Mouse (Mus musculus) heart, postnatal 0 days (tissue): ENCODE data around the gene Lrrc10. TPM values are rescaled to one million over a fixed set of nuclear protein-coding genes. Genes with fewer than 3 reads are reported as not detected.

Experiments
- ATAC-seq: fragments of 200-750 bp; cut with Nextera tagmentation; 2 replicates; pipeline ENCODE4 v1.8.0; 2017; ENCODE audit warnings: low read depth, moderate number of reproducible peaks, moderate library complexity; ENCODE audit not compliant: insufficient read depth
- DNase-seq: peaks from one replicate; pipeline ENCODE4 v3.0.0-alpha.2; 2016; ENCODE audit warnings: low spot score
- H3K27ac ChIP-seq: fragments of 300-500 bp; sonication (generic); 2 replicates; pipeline ENCODE4 v1.5.1; 2014; ENCODE audit warnings: low read depth, mild to moderate bottlenecking
- H3K27me3 ChIP-seq: fragments of 300-500 bp; sonication (generic); 2 replicates; pipeline ENCODE4 v1.6.1; 2014; ENCODE audit warnings: low read length, mixed read lengths; ENCODE audit not compliant: control insufficient read depth, insufficient read depth
- H3K36me3 ChIP-seq: fragments of 300-500 bp; sonication (generic); replicated peaks from 2 replicates; pipeline ENCODE4 v1.6.1; 2014; ENCODE audit warnings: low read length, mixed read lengths; ENCODE audit not compliant: control insufficient read depth, insufficient read depth
- H3K4me1 ChIP-seq: fragments of 300-500 bp; sonication (generic); 2 replicates; pipeline ENCODE4 v1.6.1; 2014; ENCODE audit warnings: antibody characterized with exemption; ENCODE audit not compliant: control insufficient read depth, insufficient read depth
- H3K4me2 ChIP-seq: fragments of 300-500 bp; sonication (generic); 2 replicates; pipeline ENCODE4 v1.6.1; 2014; ENCODE audit warnings: low read depth, mild to moderate bottlenecking, low read length, moderate library complexity
- H3K4me3 ChIP-seq: fragments of 300-500 bp; sonication (generic); 2 replicates; pipeline ENCODE4 v1.5.1; 2014; ENCODE audit warnings: low read depth, low read length
- H3K9ac ChIP-seq: fragments of 300-500 bp; sonication (generic); replicated peaks from 2 replicates; pipeline ENCODE4 v1.6.1; 2014; ENCODE audit warnings: low read depth, low read length, mixed read lengths
- H3K9me3 ChIP-seq: fragments of 300-500 bp; sonication (generic); replicated peaks from 2 replicates; pipeline ENCODE4 v1.6.1; 2016; ENCODE audit warnings: low read length; ENCODE audit not compliant: control insufficient read depth
- CTCF ChIP-seq: IDR thresholded peaks from 2 replicates; pipeline ENCODE4 v1.5.1; 2016; ENCODE audit warnings: antibody characterized with exemption, control low read depth, low read depth
- EP300 ChIP-seq: IDR thresholded peaks from 2 replicates; pipeline ENCODE4 v1.6.1; 2016; ENCODE audit warnings: antibody characterized with exemption, low read depth
- WGBS: fragments of 180-500 bp; shearing (Covaris S2); extraction: QIAGEN DNeasy Blood & Tissue Kit; methylation state at CpG from one replicate; pipeline ENCODE4 v1.1.7; 2014; 5-methylcytosine and 5-hydroxymethylcytosine counted together
- polyA plus RNA-seq: library from polyadenylated mRNA; unstranded; fragments of >200 nt; fragmentation: Nextera tagmentation; extraction: Ambion mirVana; gene quantifications from 2 replicates; pipeline ENCODE4 v1.2.1, GENCODE M21; 2015
- total RNA-seq: library from RNA; depleted of rRNA; stranded (reverse); fragments of >200 nt; gene quantifications from 2 replicates; pipeline ENCODE4 v1.2.3, GENCODE M21; 2014; ENCODE audit warnings: low replicate concordance; rRNA removed

Gene Lrrc10
- total and polyA plus RNA-seq, 2 experiments from 2014 or later = 138 to 330 TPM

- Histone ChIP-seq H3K9ac (no peak overlapping the region), H3K9me3 (no peaks in the 10 kb centered on the region), H3K27ac (0 out of 2 replicates have a peak overlapping the region, but pooled peaks have one; percentile 34), H3K4me3 (no peak overlapping the region), H3K4me1 (no peaks in the 10 kb centered on the region), H3K36me3 (peaks cover 66% of the 10 kb centered on the region), H3K4me2 (no peak overlapping the region), H3K27me3 (no peaks in the 10 kb centered on the region)
- WGBS = 81% methylated on average over 2 of the region's 2 CpGs
- TF ChIP-seq EP300 (no peak), CTCF (no peak)
- ATAC-seq (no peak), DNase-seq (no peak)
Observed at GRCm38 (mm10) chr10:117081914-117082359, 36.8 kb downstream of the Lrrc10 start.

GRCm38 (mm10) chr10:117089628-117090027 lies 44.5 kb downstream of the Lrrc10 start:
- peaks cover 26% of the 10 kb centered on the region for H3K36me3 ChIP-seq
- no peak overlapping the region for H3K27ac ChIP-seq
- H3K4me1 ChIP-seq = peaks cover 9% of the 10 kb centered on the region; the same call in 1 of the 2 replicates
- no peak overlapping the region for H3K4me2 ChIP-seq
- TF ChIP-seq EP300 = no peak
- no peak for TF ChIP-seq CTCF
- no peaks in the 10 kb centered on the region for H3K27me3 ChIP-seq
- H3K4me3 ChIP-seq = no peak overlapping the region
- DNase-seq = no peak
- no peak for ATAC-seq
- H3K9me3 ChIP-seq = no peaks in the 10 kb centered on the region
- 65% methylated on average over 4 of the region's 4 CpGs for WGBS
- H3K9ac ChIP-seq = no peak overlapping the region

- ATAC-seq (peak; percentile 91), DNase-seq (peak; percentile 89)
- no peak for TF ChIP-seq EP300
- TF ChIP-seq CTCF = no peak
- Histone ChIP-seq H3K9ac (no peak overlapping the region), H3K27ac (peak overlapping the region; percentile 41), H3K36me3 (peaks cover 15% of the 10 kb centered on the region; the same call in 1 of the 2 replicates), H3K9me3 (no peaks in the 10 kb centered on the region), H3K4me1 (peaks cover 15% of the 10 kb centered on the region; the same call in 1 of the 2 replicates), H3K27me3 (no peaks in the 10 kb centered on the region), H3K4me3 (no peak overlapping the region), H3K4me2 (no peak overlapping the region)
- 33% methylated on average over 15 of the region's 15 CpGs for WGBS
Observed at GRCm38 (mm10) chr10:117094504-117095329, 49.6 kb downstream of the Lrrc10 start.

GRCm38 (mm10) chr10:117096096-117096495 lies 51.0 kb downstream of the Lrrc10 start:
- Histone ChIP-seq H3K27me3 (no peaks in the 10 kb centered on the region), H3K36me3 (peaks cover 10% of the 10 kb centered on the region; the same call in 1 of the 2 replicates), H3K4me2 (no peak overlapping the region), H3K4me3 (no peak overlapping the region), H3K9me3 (no peaks in the 10 kb centered on the region), H3K27ac (no peak overlapping the region), H3K4me1 (peaks cover 15% of the 10 kb centered on the region; the same call in 1 of the 2 replicates), H3K9ac (no peak overlapping the region)
- WGBS = 91% methylated on average over 6 of the region's 6 CpGs
- DNase-seq (no peak), ATAC-seq (no peak)
- no peak for TF ChIP-seq CTCF
- TF ChIP-seq EP300 = no peak

Other genes starting within 250 kb of the Lrrc10 start
- gene Myrfl, start 148.4 kb upstream of the Lrrc10 start, total RNA-seq = 0.39 TPM in 1 of 2 replicates, not detected in the other
- gene Myrfl, start 148.4 kb upstream of the Lrrc10 start, polyA plus RNA-seq = 0.18 and 0.23 TPM in 2 replicates
- 98.2 and 123 TPM in 2 replicates for gene Rab3ip, start 94.6 kb upstream of the Lrrc10 start, total RNA-seq
- 70.9 and 78.4 TPM in 2 replicates for gene Rab3ip, start 94.6 kb upstream of the Lrrc10 start, polyA plus RNA-seq
- not detected in 2 replicates for gene Gm10271, start 72.7 kb upstream of the Lrrc10 start, total RNA-seq
- gene Gm10271, start 72.7 kb upstream of the Lrrc10 start, polyA plus RNA-seq = not detected in 2 replicates
- gene Best3, start 59.0 kb upstream of the Lrrc10 start, total RNA-seq = 1.1 and 1.3 TPM in 2 replicates
- 0.57 and 0.62 TPM in 2 replicates for gene Best3, start 59.0 kb upstream of the Lrrc10 start, polyA plus RNA-seq
- 154 and 209 TPM in 2 replicates for gene Cct2, start 18.5 kb downstream of the Lrrc10 start, total RNA-seq
- 121 and 129 TPM in 2 replicates for gene Cct2, start 18.5 kb downstream of the Lrrc10 start, polyA plus RNA-seq
- gene Frs2, start 103.2 kb downstream of the Lrrc10 start, total RNA-seq = 13.2 and 14.1 TPM in 2 replicates
- 12.8 and 13.6 TPM in 2 replicates for gene Frs2, start 103.2 kb downstream of the Lrrc10 start, polyA plus RNA-seq
- 34.4 and 50.7 TPM in 2 replicates for gene Yeats4, start 179.2 kb downstream of the Lrrc10 start, total RNA-seq
- 31.1 and 33.6 TPM in 2 replicates for gene Yeats4, start 179.2 kb downstream of the Lrrc10 start, polyA plus RNA-seq
- gene 9530003J23Rik, start 193.4 kb downstream of the Lrrc10 start, total RNA-seq = not detected in 2 replicates
- not detected in 2 replicates for gene 9530003J23Rik, start 193.4 kb downstream of the Lrrc10 start, polyA plus RNA-seq
- gene Lyz2, start 237.0 kb downstream of the Lrrc10 start, total RNA-seq = 37.1 and 40.6 TPM in 2 replicates
- 54.7 and 61.6 TPM in 2 replicates for gene Lyz2, start 237.0 kb downstream of the Lrrc10 start, polyA plus RNA-seq
- gene Lyz1, start 247.5 kb downstream of the Lrrc10 start, total RNA-seq = 0.15 and 0.73 TPM in 2 replicates
- gene Lyz1, start 247.5 kb downstream of the Lrrc10 start, polyA plus RNA-seq = 0.49 and 1.4 TPM in 2 replicates